Mouse (Mus musculus) heart, embryonic 13.5 days (tissue): ENCODE measurements at regions not wholly inside any gene's neighbourhood (a gene's known extent, or its start where the extent isn't known, plus 50 kb on each side); places are given as distances from the start of the nearest gene placed in this dataset. TPM values are rescaled to one million over a fixed set of nuclear protein-coding genes. Genes with fewer than 3 reads are reported as not detected.

Experiments
- ATAC-seq: fragments of 200-750 bp; cut with Nextera tagmentation; 2 replicates; pipeline ENCODE4 v1.8.0; 2017; ENCODE audit warnings: moderate TSS enrichment; ENCODE audit not compliant: insufficient number of reproducible peaks, low FRiP score, low TSS enrichment; ENCODE audit errors: extremely low read depth
- H3K27ac ChIP-seq: fragments of 300-500 bp; sonication (generic); replicated peaks from 2 replicates; pipeline ENCODE4 v1.5.1; 2015; ENCODE audit warnings: moderate library complexity, mild to moderate bottlenecking, inconsistent platforms
- H3K27me3 ChIP-seq: fragments of 300-500 bp; sonication (generic); replicated peaks from 2 replicates; pipeline ENCODE4 v1.6.1; 2015; ENCODE audit warnings: mild to moderate bottlenecking, inconsistent platforms
- H3K36me3 ChIP-seq: fragments of 300-500 bp; sonication (generic); 2 replicates; pipeline ENCODE4 v1.6.1; 2015; ENCODE audit warnings: mild to moderate bottlenecking, inconsistent platforms
- H3K4me1 ChIP-seq: fragments of 300-500 bp; sonication (generic); 2 replicates; pipeline ENCODE4 v1.6.1; 2015; ENCODE audit warnings: inconsistent platforms
- H3K4me2 ChIP-seq: fragments of 300-500 bp; sonication (generic); 2 replicates; pipeline ENCODE4 v1.6.1; 2015; ENCODE audit warnings: inconsistent platforms, mild to moderate bottlenecking, moderate library complexity
- H3K4me3 ChIP-seq: fragments of 300-500 bp; sonication (generic); 2 replicates; pipeline ENCODE4 v1.5.1; 2015; ENCODE audit warnings: moderate library complexity, mild to moderate bottlenecking, inconsistent platforms
- H3K9ac ChIP-seq: fragments of 300-500 bp; sonication (generic); 2 replicates; pipeline ENCODE4 v1.6.1; 2015; ENCODE audit warnings: inconsistent platforms, mild to moderate bottlenecking, moderate library complexity
- H3K9me3 ChIP-seq: fragments of 300-500 bp; sonication (generic); 2 replicates; pipeline ENCODE4 v1.6.1; 2016; ENCODE audit warnings: inconsistent platforms
- WGBS: fragments of 180-500 bp; shearing (Covaris S2); methylation state at CpG from one replicate; pipeline ENCODE4 v1.1.7; 2015; ENCODE audit warnings: mixed read lengths; 5-methylcytosine and 5-hydroxymethylcytosine counted together
- microRNA-seq: library from miRNA; unstranded; fragments of <30 nt; microRNA quantifications from one replicate; pipeline ENCODE4, GENCODE M21; 2016

DNA sequence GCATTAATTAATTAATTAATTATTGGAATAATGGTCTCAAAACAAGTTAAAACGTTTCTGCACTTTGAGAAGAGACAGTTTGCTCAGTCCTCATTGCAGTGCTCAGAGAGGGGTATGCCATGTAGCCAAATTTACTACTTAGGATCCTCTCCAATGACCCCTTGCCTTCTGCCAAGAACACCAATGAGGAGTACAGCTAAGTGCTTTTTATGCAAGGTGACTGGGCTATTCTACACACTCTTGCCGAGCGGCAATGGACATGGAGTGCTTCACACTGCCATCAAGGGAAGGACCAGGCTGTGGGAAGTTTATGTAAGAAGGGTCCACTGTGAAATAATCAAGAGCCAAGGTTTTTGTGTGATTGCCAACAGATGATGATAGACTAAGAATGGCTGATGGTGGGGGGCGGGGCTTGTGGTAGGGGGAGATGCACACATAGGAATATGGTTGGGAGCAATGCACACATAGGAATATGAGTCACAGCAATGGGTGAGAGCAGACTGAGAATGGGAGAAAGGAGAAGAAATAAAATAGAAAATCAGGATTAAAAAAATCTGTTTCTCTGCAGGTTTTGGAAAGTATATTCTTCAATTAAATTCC is 70.9 kb upstream of the Adgrl4 start:
- Histone ChIP-seq H3K9ac (no peak overlapping the region), H3K4me3 (no peak overlapping the region), H3K9me3 (peaks cover 4% of the 10 kb centered on the region; the same call in 1 of the 2 replicates), H3K27me3 (no peaks in the 10 kb centered on the region), H3K4me1 (no peaks in the 10 kb centered on the region), H3K4me2 (no peak overlapping the region), H3K27ac (no peak overlapping the region), H3K36me3 (no peaks in the 10 kb centered on the region)
- WGBS: 81% methylated on average over 4 of the region's 4 CpGs
- no peak for ATAC-seq

DNA sequence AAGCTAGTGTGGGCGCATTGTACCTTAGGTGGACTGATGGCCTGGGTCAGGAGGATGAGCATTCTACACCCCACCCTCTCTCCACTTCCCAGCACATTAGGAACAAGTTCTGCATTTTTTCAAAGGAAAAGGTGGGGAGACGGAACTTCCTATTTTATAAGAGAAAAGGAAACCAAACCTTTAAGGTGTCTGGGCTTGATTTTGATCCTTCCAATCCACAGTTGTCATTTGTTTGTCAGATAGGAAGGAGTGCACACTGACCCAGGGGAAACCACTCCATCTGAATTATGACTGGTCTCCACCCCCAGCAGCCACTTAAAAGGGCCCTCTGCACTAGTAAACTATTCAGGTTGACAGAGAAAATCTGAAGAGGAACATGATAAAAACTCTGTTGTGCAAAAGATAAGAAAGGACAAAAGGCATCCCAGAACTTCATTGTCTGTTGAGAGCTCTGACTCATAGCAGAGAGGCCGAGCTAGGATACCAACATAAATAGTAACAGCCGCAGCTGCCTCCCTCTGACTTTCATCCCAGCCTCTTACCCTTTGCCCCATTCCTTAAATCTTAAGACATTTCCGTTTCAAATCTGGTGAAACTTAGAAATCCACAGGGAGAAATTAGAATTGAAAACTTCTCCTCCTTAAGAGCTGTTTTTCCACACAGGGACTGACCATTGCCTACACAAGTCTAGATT is 54.2 kb upstream of the Adgrl4 start:
- 38% methylated on average over 5 of the region's 5 CpGs for WGBS
- no peak for ATAC-seq
- Histone ChIP-seq H3K4me1 (peaks cover 4% of the 10 kb centered on the region; the same call in 1 of the 2 replicates), H3K9me3 (no peaks in the 10 kb centered on the region), H3K27me3 (no peaks in the 10 kb centered on the region), H3K4me3 (no peak overlapping the region), H3K4me2 (no peak overlapping the region), H3K9ac (no peak overlapping the region), H3K27ac (no peak overlapping the region), H3K36me3 (no peaks in the 10 kb centered on the region)

DNA sequence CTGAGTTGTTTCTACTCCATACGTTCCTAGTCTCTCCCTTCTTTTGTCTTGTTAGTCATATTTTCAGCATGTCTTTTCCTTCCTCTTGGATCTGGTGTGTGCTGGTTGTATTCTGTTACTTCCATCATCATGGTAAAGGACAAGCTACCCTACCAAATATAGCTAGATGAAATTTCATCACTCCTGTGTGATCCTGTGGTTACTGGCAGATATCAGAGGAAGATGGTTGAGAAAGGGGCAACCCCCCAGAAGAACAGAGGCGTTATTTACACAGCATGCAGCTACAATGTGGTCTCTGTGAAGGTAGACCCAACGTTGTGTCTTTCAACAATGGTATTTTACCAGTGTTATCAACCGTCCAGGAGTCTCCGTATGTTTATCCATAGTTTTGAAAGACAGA is 52.8 kb upstream of the Adgrl4 start:
- no peaks in the 10 kb centered on the region for H3K36me3 ChIP-seq
- no peaks in the 10 kb centered on the region for H3K9me3 ChIP-seq
- no peak for ATAC-seq
- H3K4me1 ChIP-seq: peaks cover 4% of the 10 kb centered on the region; the same call in 1 of the 2 replicates
- H3K27ac ChIP-seq: no peak overlapping the region
- H3K27me3 ChIP-seq: no peaks in the 10 kb centered on the region
- WGBS: 73% methylated on average over 5 of the region's 5 CpGs
- H3K4me3 ChIP-seq: no peak overlapping the region
- H3K9ac ChIP-seq: no peak overlapping the region
- no peak overlapping the region for H3K4me2 ChIP-seq

DNA sequence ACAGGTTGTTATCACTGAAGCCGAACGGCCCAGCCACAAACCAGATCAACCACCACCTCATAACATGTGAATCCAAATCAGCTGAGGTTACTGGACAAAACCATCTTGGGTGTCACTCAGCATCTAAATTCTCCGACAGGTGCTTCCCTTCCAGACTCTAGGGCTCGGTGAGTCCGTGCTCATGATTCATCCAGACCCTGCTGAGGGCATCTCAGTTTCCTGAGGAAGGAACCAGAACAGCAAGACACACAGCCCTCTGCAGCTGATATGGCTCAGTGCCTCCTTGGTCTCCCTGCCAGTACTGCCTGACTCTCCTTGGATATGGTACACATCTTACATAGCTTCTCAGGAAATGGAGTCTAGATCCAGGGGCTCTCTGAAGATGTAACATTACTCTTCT is 51.6 kb upstream of the Adgrl4 start:
- H3K4me1 ChIP-seq: no peaks in the 10 kb centered on the region; the same call in 1 of the 2 replicates
- no peak for ATAC-seq
- no peak overlapping the region for H3K4me3 ChIP-seq
- no peaks in the 10 kb centered on the region for H3K9me3 ChIP-seq
- no peak overlapping the region for H3K4me2 ChIP-seq
- WGBS: 74% methylated on average over 5 of the region's 5 CpGs
- H3K36me3 ChIP-seq: no peaks in the 10 kb centered on the region
- H3K9ac ChIP-seq: no peak overlapping the region
- no peak overlapping the region for H3K27ac ChIP-seq
- no peaks in the 10 kb centered on the region for H3K27me3 ChIP-seq

Small RNAs in the stretch of these regions (microRNA-seq; reads per million reads assigned to microRNA genes)
- gene Mir3963: not detected
